Mouse (Mus musculus): Measurements from ENCODE around the gene Rgs10. TPM values are rescaled to one million over a fixed set of nuclear protein-coding genes. Genes with fewer than 3 reads are reported as not detected.
"Not testable (repeated sequence)": the region's sequence is repeated elsewhere in the genome, so short reads cannot be mapped to it uniquely, and the experiment has no call there.

The Rgs10 gene
- polyA plus RNA-seq, 1 experiment from 2014 or later, result 29.4 TPM

DNA sequence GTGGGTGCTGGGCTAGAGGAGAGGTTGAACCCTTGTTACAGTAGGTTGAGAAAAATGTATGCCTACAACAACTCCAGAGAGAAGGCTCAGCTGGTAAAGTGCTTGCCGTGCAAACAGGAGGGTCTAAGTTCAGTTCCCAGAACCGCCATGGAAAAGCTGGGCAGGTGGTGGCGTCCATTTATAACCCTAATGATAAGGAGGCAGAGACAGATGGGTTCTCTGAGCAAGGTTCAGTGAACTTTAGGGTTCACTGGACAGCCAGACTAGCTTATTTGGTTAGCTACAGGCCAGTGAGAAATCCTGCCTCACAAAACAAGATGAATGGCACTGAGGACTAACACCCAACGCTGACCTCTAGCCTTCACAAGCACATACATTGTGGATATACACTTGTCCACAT is 68.8 kb downstream of the Rgs10 start:
- Histone ChIP-seq H3K9me3 (ENCODE audit: control insufficient read depth, low read length) (no peaks in the 10 kb centered on the region), H3K27me3 (replicated peaks; ENCODE audit: control insufficient read depth, insufficient read depth, low read length) (no peaks in the 10 kb centered on the region), H3K4me1 (replicated peaks; ENCODE audit: control insufficient read depth, insufficient read depth, low read length) (0 out of 2 replicates have a peak, but pooled peaks cover 4% of the 10 kb centered on the region), H3K9ac (ENCODE audit: low read length) (no peak overlapping the region), H3K4me3 (ENCODE audit: low read depth, low read length) (no peak overlapping the region), H3K4me2 (ENCODE audit: low read length) (no peak overlapping the region), H3K27ac (ENCODE audit: low read depth) (no peak overlapping the region), H3K36me3 (ENCODE audit: control insufficient read depth, insufficient read depth, low read length) (no peaks in the 10 kb centered on the region)
- DNase-seq (ENCODE audit: low spot score) (peak; percentile 46), ATAC-seq (replicated peaks; ENCODE audit: low FRiP score, low TSS enrichment, low read depth) (no peak)
- WGBS, result 65% methylated on average over 4 of the region's 4 CpGs

DNA sequence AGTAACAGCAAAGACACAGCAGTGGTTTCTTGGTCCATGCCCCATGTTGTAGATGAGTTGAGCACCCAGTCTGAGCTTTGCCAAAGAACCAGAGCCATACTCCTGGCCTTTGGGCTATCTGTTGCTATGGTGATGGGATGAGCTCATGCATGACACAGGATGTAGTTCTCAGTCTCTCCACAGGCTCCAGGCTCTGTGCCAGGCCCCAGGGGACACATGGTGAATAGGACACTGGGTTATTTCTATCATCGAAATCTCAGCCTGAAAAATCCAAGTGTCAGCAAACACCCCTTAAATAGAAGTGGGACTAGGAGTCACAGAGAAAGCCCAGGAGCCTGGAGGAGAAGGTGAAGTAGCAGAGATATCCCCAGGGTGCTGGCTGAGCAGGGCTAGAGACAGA is 70.0 kb downstream of the Rgs10 start:
- 0 out of 2 replicates have a peak, but pooled peaks cover 4% of the 10 kb centered on the region for H3K4me1 ChIP-seq (replicated peaks; ENCODE audit: control insufficient read depth, insufficient read depth, low read length)
- H3K9ac ChIP-seq (ENCODE audit: low read length), result no peak overlapping the region
- H3K4me2 ChIP-seq (ENCODE audit: low read length), result no peak overlapping the region
- H3K36me3 ChIP-seq (ENCODE audit: control insufficient read depth, insufficient read depth, low read length), result no peaks in the 10 kb centered on the region
- no peaks in the 10 kb centered on the region for H3K9me3 ChIP-seq (ENCODE audit: control insufficient read depth, low read length)
- WGBS, result 53% methylated on average over 1 of the region's 1 CpGs
- no peak overlapping the region for H3K4me3 ChIP-seq (ENCODE audit: low read depth, low read length)
- ATAC-seq (replicated peaks; ENCODE audit: low FRiP score, low TSS enrichment, low read depth), result no peak
- H3K27me3 ChIP-seq (replicated peaks; ENCODE audit: control insufficient read depth, insufficient read depth, low read length), result no peaks in the 10 kb centered on the region
- H3K27ac ChIP-seq (ENCODE audit: low read depth), result no peak overlapping the region
- DNase-seq (ENCODE audit: low spot score), result peak; percentile 50

GRCm38 (mm10) chr7:128346991-128347390 is 71.6 kb downstream of the Rgs10 start:
- Histone ChIP-seq H3K4me3 (ENCODE audit: low read depth, low read length) (no peak overlapping the region), H3K4me2 (ENCODE audit: low read length) (no peak overlapping the region), H3K27ac (ENCODE audit: low read depth) (no peak overlapping the region), H3K36me3 (ENCODE audit: control insufficient read depth, insufficient read depth, low read length) (no peaks in the 10 kb centered on the region), H3K27me3 (replicated peaks; ENCODE audit: control insufficient read depth, insufficient read depth, low read length) (no peaks in the 10 kb centered on the region), H3K4me1 (replicated peaks; ENCODE audit: control insufficient read depth, insufficient read depth, low read length) (0 out of 2 replicates have a peak, but pooled peaks cover 4% of the 10 kb centered on the region), H3K9me3 (ENCODE audit: control insufficient read depth, low read length) (no peaks in the 10 kb centered on the region), H3K9ac (ENCODE audit: low read length) (no peak overlapping the region)
- no peak for DNase-seq (ENCODE audit: low spot score)
- WGBS, result 71% methylated on average over 8 of the region's 8 CpGs
- no peak for ATAC-seq (replicated peaks; ENCODE audit: low FRiP score, low TSS enrichment, low read depth)

DNA sequence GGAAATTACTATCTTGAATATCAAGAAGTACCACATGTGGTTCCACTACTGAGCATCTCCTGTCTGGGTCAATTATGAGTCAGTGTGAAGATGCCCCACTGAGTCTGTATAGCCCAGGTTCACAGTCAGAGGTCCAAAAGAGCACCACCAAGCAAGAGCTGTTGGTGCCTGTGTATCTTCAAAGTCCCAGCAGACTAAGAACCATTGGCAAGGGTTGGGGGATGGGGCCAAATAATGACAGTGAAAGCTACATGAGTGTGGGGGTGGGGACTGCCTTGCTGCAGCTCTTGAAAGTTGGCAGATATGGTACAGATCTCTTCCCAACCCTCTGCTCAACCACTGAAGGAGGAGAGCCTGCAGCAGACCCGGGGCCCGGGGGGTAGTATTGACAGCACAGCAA is 72.0 kb downstream of the Rgs10 start:
- ATAC-seq (replicated peaks; ENCODE audit: low FRiP score, low TSS enrichment, low read depth), result no peak

GRCm38 (mm10) chr7:128345691-128346090 is 72.9 kb downstream of the Rgs10 start:
- no peak overlapping the region for H3K4me2 ChIP-seq (ENCODE audit: low read length)
- ATAC-seq (replicated peaks; ENCODE audit: low FRiP score, low TSS enrichment, low read depth), result no peak

More for the DNA sequence above, 72.0 kb downstream of the Rgs10 start:
- H3K27ac ChIP-seq (ENCODE audit: low read depth), result no peak overlapping the region
- 0 out of 2 replicates have a peak, but pooled peaks cover 4% of the 10 kb centered on the region for H3K4me1 ChIP-seq (replicated peaks; ENCODE audit: control insufficient read depth, insufficient read depth, low read length)
- H3K9ac ChIP-seq (ENCODE audit: low read length), result no peak overlapping the region
- 42% methylated on average over 2 of the region's 2 CpGs for WGBS
- DNase-seq (ENCODE audit: low spot score), result no peak
- no peak overlapping the region for H3K4me3 ChIP-seq (ENCODE audit: low read depth, low read length)
- H3K9me3 ChIP-seq (ENCODE audit: control insufficient read depth, low read length), result no peaks in the 10 kb centered on the region
- H3K27me3 ChIP-seq (replicated peaks; ENCODE audit: control insufficient read depth, insufficient read depth, low read length), result no peaks in the 10 kb centered on the region
- H3K4me2 ChIP-seq (ENCODE audit: low read length), result no peak overlapping the region
- no peaks in the 10 kb centered on the region for H3K36me3 ChIP-seq (ENCODE audit: control insufficient read depth, insufficient read depth, low read length)

GRCm38 (mm10) chr7:128344928-128345653 is 73.5 kb downstream of the Rgs10 start:
- no peaks in the 10 kb centered on the region for H3K9me3 ChIP-seq (ENCODE audit: control insufficient read depth, low read length)
- ATAC-seq (replicated peaks; ENCODE audit: low FRiP score, low TSS enrichment, low read depth) (peak; percentile 81), DNase-seq (ENCODE audit: low spot score) (peak; percentile 85)
- H3K4me1 ChIP-seq (replicated peaks; ENCODE audit: control insufficient read depth, insufficient read depth, low read length), result 0 out of 2 replicates have a peak, but pooled peaks cover 4% of the 10 kb centered on the region
- no peak overlapping the region for H3K9ac ChIP-seq (ENCODE audit: low read length)
- WGBS, result 54% methylated on average over 6 of the region's 6 CpGs
- H3K27ac ChIP-seq (ENCODE audit: low read depth), result no peak overlapping the region
- H3K27me3 ChIP-seq (replicated peaks; ENCODE audit: control insufficient read depth, insufficient read depth, low read length), result no peaks in the 10 kb centered on the region
- no peak overlapping the region for H3K4me3 ChIP-seq (ENCODE audit: low read depth, low read length)
- no peaks in the 10 kb centered on the region for H3K36me3 ChIP-seq (ENCODE audit: control insufficient read depth, insufficient read depth, low read length)
- H3K4me2 ChIP-seq (ENCODE audit: low read length), result no peak overlapping the region

More at GRCm38 (mm10) chr7:128345691-128346090, 72.9 kb downstream of the Rgs10 start:
- no peak overlapping the region for H3K27ac ChIP-seq (ENCODE audit: low read depth)
- DNase-seq (ENCODE audit: low spot score), result no peak
- H3K36me3 ChIP-seq (ENCODE audit: control insufficient read depth, insufficient read depth, low read length), result no peaks in the 10 kb centered on the region
- WGBS, result 84% methylated on average over 6 of the region's 6 CpGs
- H3K9ac ChIP-seq (ENCODE audit: low read length), result no peak overlapping the region
- no peaks in the 10 kb centered on the region for H3K27me3 ChIP-seq (replicated peaks; ENCODE audit: control insufficient read depth, insufficient read depth, low read length)
- no peaks in the 10 kb centered on the region for H3K9me3 ChIP-seq (ENCODE audit: control insufficient read depth, low read length)
- H3K4me1 ChIP-seq (replicated peaks; ENCODE audit: control insufficient read depth, insufficient read depth, low read length), result 0 out of 2 replicates have a peak, but pooled peaks cover 4% of the 10 kb centered on the region
- no peak overlapping the region for H3K4me3 ChIP-seq (ENCODE audit: low read depth, low read length)

GRCm38 (mm10) chr7:128344488-128344887 is 74.1 kb downstream of the Rgs10 start:
- H3K9me3 ChIP-seq (ENCODE audit: control insufficient read depth, low read length), result no peaks in the 10 kb centered on the region
- 82% methylated on average over 7 of the region's 7 CpGs for WGBS
- ATAC-seq (replicated peaks; ENCODE audit: low FRiP score, low TSS enrichment, low read depth), result no peak

GRCm38 (mm10) chr7:128342691-128343090 is 75.9 kb downstream of the Rgs10 start:
- 90% methylated on average over 7 of the region's 10 CpGs for WGBS
- H3K9ac ChIP-seq (ENCODE audit: low read length); H3K4me1 ChIP-seq (replicated peaks; ENCODE audit: control insufficient read depth, insufficient read depth, low read length); H3K4me2 ChIP-seq (ENCODE audit: low read length); DNase-seq (ENCODE audit: low spot score); H3K36me3 ChIP-seq (ENCODE audit: control insufficient read depth, insufficient read depth, low read length); H3K4me3 ChIP-seq (ENCODE audit: low read depth, low read length); H3K9me3 ChIP-seq (ENCODE audit: control insufficient read depth, low read length); H3K27ac ChIP-seq (ENCODE audit: low read depth); ATAC-seq (replicated peaks; ENCODE audit: low FRiP score, low TSS enrichment, low read depth); H3K27me3 ChIP-seq (replicated peaks; ENCODE audit: control insufficient read depth, insufficient read depth, low read length): not testable (repeated sequence)

More at GRCm38 (mm10) chr7:128344488-128344887, 74.1 kb downstream of the Rgs10 start:
- no peak for DNase-seq (ENCODE audit: low spot score)
- Histone ChIP-seq H3K27me3 (replicated peaks; ENCODE audit: control insufficient read depth, insufficient read depth, low read length) (no peaks in the 10 kb centered on the region), H3K4me1 (replicated peaks; ENCODE audit: control insufficient read depth, insufficient read depth, low read length) (0 out of 2 replicates have a peak, but pooled peaks cover 4% of the 10 kb centered on the region), H3K4me2 (ENCODE audit: low read length) (no peak overlapping the region), H3K9ac (ENCODE audit: low read length) (no peak overlapping the region), H3K36me3 (ENCODE audit: control insufficient read depth, insufficient read depth, low read length) (no peaks in the 10 kb centered on the region), H3K4me3 (ENCODE audit: low read depth, low read length) (no peak overlapping the region), H3K27ac (ENCODE audit: low read depth) (no peak overlapping the region)

GRCm38 (mm10) chr7:128340321-128340720 is 78.2 kb downstream of the Rgs10 start:
- ATAC-seq (replicated peaks; ENCODE audit: low FRiP score, low TSS enrichment, low read depth); H3K4me3 ChIP-seq (ENCODE audit: low read depth, low read length); DNase-seq (ENCODE audit: low spot score); H3K9ac ChIP-seq (ENCODE audit: low read length); H3K36me3 ChIP-seq (ENCODE audit: control insufficient read depth, insufficient read depth, low read length); H3K27ac ChIP-seq (ENCODE audit: low read depth); H3K9me3 ChIP-seq (ENCODE audit: control insufficient read depth, low read length); H3K4me1 ChIP-seq (replicated peaks; ENCODE audit: control insufficient read depth, insufficient read depth, low read length); H3K27me3 ChIP-seq (replicated peaks; ENCODE audit: control insufficient read depth, insufficient read depth, low read length); H3K4me2 ChIP-seq (ENCODE audit: low read length): not testable (repeated sequence)
- 76% methylated on average over 9 of the region's 9 CpGs for WGBS
